Mouse (Mus musculus): ENCODE results near the gene Ak9.

Ak9 gene

DNA sequence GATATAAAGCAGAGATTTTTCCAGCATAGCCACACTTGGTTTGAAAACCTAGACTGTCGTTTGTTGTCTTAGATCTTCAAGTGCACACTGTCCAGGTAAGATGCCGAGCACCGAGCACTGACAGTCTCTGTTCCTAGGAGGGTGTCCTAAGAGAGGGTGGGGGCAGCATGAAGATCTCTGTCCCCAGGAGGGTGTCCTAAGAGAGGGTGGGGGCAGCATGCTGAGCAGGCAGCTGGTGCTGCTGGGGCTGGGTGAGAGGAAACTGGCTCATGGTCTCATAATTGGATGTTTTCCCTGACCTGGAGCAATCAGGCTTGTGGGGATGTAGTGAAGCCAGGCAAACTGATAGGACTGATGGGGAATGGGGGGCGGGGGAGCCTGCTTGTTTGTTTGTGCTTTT lies 156.2 kb downstream of the Ak9 start:
- DNase-seq = peak; percentile 30

DNA sequence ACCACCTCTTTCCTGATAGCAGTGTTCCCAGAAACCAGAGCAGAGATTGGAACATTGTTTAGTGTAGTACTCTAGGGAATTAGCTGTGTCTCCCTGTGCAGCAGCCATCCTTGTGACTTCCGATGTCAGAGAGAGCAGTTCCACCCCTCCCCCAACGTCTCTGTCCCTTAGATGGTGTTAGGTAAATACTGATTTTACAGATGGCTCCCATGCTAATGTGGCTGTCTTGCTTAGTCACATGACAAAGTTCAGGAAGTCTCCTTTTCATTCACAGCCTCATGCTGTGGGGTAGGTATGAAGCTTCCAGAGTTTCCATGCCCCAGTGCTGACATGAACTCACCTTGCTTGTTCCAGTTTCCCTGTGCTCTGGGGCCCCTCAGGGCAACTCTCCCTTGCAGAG lies 156.7 kb downstream of the Ak9 start:
- DNase-seq = no peak

DNA sequence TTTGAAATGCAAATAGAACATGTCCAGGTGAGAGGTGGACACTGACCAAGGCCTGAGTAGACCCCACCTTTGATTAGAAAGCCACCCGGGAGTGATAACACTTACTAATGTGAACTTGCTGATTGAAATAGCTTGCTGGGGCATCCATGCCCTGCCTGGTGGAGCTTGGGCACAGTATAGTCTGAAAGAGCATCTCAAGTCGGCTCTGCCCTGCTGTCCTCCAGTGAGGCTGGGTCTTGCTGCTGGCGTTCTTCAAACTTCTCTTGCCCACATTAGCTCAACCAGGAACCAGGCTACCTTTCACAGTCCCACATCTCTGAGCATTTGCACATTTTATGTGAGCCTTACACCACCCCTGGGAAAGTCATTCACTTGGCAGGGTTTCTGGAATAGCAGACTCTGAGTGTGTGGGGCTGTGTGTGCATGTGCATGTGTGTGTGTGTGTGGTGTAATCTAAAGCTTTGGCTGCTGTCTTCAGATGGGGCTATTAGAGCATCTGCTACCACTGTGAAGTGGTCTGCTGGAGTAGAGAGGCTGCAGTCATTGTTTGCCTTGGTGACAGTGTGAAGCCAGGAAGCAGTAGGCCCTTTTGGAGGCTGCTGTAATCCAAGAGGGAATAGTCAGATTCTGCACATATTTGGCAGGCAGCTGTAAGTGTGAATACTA lies 157.4 kb downstream of the Ak9 start:
- DNase-seq = no peak

DNA sequence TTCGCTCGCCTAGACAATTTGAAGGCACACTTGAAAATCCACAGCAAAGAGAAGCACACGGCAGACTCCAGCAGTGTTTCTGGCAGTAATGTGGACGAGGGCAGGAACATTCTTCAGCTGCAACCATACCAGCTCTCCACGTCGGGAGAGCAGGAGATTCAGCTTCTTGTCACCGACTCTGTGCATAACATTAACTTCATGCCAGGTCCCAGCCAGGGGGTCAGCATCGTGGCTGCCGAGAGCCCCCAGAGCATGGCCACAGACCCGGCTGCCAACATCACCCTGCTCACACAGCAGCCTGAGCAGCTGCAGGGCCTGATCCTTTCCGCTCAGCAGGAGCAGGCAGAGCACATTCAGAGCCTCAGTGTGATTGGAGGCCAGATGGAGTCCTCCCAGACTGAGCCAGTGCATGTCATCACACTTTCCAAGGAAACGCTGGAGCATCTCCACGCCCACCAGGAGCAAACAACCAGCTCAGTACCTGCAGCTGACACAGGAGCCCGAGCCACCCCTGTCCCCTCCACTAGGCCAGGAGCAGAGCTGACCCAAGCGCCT lies 160.7 kb downstream of the Ak9 start:
- no peak for DNase-seq

DNA sequence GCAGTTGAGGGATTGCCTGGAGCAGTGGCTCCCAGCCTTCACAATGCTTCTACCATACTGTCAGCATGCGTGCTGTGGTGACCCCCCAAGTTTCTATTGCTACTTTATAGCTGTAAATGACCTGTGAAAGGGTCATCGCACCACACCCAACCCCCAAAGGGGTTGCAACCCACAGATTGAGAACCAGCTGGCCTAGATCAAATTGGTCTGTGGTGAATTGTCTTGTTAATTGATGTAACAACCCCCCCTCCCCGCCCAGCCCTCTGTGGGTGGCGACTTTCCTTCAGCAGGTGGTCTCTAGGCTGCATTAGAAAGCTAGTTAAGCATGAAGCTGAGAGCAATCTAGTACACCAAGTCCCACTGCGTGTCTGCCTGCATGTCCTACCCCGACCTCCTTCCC lies 163.5 kb downstream of the Ak9 start:
- no peak for DNase-seq

DNA sequence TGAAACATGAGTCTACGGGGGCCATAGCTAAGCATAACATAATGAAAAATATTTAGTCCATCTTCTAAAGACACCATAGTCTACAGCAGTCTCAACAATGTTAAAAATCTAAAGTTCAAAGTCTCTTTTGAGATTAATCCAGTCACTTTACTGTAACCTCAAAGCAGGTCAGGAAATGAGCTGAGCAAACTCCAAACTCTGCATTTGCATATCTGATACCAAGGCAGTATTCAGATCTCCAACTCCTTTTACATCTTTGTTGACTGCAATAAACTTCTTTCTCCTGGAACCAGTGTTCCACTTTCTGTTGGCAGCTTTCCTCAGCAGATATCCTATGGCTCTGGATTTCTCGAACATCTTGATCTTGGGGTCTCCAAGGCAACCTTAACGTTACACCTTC lies 166.9 kb downstream of the Ak9 start:
- DNase-seq = no peak

DNA sequence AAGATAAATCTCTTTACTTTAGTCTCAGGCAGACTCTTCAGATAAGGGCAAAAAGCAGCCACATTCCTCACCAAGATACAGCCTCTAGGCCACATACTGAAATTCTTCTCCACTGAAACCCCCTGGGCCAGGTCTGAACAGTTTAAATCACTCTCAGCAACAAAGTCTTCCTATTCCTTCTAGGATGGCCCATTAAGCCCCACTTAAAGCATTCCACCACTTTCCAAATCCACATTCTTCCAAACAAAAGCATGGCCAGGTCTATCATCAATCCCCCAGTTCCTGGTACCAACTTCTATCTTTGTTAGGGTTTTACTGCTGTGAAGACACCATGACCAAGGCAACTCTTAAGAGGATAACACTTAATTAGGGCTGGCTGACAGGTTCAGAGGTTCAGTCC lies 168.8 kb downstream of the Ak9 start:
- DNase-seq = no peak

DNA sequence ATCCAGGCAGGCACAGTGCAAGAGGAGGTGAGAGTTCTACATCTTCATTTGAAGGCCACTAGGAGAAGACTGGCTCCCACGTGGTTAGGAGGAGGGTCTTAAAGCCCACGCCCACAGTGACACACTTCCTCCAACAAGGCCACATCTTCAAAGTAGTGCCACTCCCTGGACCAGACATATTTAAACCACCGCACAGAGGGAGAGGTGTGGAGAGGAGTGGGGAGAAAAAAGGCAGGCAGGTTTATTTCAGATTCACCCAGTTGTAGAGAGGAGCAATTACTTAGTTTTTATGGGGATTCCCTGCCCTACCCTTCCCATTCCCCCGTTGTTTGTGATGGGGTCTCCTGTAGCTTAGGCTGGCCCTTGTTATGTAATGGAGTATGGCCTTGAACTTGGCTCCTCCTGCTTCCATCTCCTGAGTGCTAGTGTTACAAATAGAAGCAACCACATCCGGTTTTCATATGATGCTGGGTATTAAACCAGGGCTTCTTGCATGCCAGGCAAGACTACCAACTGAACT lies 169.2 kb downstream of the Ak9 start:
- no peak for DNase-seq

DNA sequence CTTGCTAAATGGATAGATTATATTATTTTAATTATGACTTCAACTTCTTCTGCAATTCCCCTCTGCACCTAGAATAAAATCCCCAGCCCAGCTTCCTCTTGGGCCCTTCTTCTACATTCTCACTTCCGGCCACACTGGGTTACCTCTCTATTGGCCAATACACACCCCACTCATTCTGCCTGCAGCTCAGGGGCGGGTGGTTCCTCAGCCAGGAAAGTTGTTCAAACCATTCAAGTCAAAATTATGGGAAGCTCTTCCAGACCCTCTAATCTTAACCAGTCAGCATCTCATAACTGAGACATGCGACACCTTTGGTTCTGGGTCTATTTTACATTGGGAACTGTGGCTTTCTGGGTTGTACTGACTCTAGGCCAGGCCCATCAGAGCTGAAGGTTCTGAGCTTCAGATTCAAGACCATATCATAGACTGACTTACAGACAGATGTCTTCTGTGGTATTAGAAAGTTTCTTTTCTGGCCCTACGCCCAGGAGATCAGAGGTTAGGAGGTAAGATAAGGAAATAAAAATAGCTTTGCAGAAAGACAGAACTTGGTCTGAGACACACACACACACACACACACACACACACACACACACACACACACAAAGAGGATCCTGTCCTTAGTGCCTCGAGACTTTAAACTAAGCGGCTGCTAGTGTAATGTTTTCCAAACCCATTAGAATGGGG lies 170.1 kb downstream of the Ak9 start:
- DNase-seq = no peak

DNA sequence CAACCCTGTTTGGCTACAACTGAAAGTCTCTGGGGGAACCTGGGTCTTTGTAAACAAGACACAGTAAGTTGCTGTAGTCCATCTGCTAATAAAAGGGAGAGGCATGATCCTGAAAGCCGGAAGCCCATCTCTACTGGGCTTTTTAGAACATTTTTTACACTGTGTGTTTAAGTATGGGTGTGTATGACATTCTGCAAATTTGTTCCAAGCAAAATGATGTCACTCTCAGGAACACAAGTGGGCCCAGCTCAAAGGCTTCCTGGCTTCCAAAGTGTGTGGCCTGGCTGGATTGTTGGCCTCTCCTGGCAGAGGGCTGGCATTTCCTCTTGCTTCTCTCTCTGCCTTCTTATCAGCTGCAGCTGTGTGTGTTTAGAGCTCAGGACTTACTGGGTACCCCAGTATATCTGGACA lies 171.2 kb downstream of the Ak9 start:
- DNase-seq = no peak

DNA sequence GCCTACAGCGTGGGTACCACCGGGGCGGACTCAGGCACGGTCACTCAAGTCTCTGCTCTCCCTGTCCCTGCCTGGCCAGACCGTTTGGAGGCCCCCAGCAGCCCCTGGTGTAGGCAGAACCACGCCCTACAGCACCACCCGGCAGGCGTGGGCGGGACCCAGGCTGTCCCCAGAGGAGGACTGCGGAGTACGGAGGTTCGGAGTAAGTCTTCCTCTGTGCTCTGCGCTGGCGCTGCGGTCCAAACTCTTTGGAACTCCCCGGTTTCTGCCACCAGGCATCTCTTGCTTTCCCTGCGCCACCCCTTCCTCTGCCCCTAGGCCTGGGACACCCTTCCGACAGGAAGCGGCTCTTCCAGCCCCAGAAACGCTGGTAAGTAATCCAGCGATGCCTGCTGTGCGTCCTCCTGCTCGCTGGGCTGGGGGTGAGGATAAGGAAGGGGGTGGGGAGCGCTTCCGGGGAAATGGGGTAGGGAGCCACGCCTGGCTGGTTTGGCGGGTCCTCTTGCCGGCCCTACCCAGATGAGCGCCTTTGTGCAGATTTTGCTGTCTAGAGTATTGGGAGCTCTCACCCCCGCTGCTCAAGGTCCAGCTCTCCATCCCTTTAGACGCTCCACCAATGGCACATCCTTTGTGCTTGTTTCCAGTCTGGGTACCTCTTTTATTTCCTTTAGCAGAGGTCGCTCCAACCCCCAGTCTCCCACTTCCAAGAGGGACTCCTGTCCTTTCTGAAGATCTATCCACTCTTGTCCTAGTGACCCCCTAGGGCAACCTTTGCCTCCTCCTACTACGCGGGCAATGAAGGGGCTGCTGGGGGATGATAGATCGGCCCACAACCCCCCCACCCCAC lies 172.6 kb downstream of the Ak9 start, which contains the start of gene Mical1:
Gene Mical1 (plus strand): TSS at position 144 of the 847 bp plus-strand sequence.
- no peak for DNase-seq

DNA sequence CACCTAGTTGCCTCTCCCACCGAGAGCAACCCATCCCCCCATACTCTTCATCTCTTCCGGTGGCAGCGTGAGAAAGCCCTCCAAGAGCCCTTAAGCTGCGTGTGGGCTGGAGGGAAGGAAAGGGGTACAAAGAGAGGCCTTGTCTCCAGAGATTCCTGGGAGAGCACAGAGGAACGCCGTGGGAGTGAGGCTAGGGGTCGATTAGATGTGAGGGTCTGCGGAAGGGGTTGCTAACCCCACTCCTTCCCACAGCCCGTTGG lies 173.2 kb downstream of the Ak9 start:
- DNase-seq = no peak

DNA sequence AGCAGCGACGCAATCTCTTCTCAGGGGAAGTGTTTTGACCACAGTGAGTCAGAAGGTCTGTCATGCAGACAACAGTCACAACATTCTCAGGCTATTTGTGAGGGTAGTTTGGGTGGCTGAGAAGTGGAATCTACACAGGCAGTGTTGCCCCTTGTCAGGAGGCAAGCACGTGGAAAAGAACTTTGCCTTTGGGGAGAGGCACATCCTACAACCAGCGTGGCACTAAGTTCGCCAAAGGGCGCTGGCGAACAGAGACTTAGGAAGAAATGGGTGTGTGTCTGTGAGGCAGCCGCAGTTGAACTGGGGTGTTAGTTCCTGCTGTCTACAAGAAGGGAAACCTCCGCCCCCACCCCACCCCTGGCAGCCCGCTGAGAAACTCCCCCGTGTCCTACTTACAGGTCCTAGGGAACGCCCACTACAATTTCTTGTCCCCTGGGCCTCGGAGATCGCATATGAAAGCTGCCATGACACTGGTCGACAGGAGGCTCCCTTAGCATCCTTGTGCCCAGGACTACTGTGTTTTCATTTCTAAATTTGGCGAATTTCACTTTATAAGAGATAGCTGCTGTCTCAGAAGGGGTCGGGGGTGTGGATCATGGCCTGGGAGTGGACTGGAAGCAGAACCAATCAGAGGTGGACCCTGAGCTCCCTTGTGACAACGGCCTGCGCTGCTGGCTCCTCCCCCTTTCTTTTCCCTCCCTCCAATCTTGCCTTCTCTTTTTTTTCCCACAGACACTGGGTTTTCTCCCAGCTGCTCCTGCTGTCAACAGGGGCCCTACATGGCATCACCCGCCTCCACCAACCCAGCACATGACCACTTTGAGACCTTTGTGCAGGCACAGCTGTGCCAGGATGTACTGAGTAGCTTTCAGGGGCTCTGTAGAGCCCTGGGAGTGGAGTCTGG lies 173.8 kb downstream of the Ak9 start:
- DNase-seq = no peak

DNA sequence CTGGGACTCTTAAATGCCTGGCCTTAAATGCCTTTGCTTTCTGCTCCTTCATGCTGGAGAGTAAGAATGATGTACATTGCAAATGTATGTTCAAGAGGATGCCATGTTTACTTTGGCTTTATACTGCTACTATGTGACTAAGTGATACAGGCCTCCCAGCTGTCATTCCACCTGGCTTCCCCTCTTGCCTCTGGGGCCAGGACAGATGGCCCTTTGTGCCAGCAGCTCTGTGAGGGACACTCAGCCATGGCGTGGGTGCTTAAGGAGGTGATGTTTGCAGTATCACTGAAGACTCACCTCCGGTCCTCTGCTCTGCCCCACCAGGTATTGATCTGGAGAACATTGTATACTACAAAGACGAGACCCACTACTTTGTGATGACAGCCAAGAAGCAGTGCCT lies 176.2 kb downstream of the Ak9 start:
- DNase-seq = no peak

DNA sequence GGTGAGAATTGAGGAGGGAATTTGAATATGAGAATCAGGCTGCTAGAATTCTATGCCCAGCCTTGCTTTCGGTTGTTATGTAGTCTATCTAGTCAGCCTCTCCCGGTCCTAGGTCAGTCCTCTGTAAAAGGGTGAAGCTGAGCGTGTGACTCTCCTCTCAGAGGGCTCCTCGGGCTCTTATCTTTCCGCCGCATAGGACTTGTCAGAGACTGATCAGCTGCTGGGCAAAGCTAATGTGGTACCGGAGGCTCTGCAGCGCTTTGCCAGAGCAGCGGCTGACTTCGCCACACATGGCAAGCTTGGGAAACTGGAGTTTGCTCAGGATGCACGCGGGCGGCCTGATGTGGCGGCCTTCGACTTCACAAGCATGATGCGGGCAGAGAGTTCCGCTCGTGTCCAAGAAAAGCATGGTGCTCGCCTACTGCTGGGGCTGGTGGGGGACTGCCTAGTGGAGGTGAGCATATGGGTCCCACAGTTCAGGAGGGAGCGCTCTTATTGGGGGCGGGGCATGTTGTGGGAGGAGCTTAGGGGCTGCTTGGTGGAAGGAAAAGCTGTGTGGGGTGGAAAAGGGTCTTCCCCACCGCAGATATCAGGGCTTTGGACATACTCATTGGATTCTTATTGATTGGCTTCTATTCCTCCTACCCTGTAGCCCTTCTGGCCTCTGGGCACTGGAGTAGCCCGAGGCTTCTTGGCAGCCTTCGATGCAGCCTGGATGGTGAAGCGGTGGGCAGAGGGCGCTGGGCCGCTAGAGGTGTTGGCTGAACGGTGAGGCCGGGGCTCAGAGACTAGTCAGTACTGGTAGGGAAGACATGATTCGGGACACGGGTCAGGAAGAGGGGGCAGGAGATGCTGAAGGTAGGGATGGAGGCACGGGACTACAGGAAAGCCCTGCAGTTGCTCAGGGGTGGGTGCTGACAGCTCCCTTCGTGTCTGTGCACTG lies 177.4 kb downstream of the Ak9 start:
- DNase-seq = no peak

DNA sequence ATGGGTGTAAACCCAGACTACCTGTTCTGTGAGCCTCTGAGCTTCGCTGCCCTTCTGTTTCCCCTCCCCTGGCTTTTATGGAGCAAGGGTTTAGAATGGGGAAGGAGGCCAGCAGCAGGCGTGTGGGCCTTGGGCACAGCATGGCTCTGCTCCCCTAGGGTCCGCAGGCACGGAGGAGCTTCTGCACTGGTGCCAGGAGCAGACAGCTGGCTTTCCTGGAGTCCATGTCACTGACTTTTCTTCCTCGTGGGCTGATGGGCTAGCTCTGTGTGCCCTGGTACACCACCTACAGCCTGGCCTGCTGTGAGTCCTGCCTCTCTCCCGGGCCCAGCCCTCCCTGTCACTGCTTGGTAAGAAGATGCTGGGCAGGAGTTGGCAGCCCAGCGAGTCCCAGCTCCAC lies 178.7 kb downstream of the Ak9 start:
- DNase-seq = peak; percentile 51
